Mouse (Mus musculus): Measurements from ENCODE around the gene Olfr331.
"Not testable (repeated sequence)": the region's sequence is repeated elsewhere in the genome, so short reads cannot be mapped to it uniquely, and the experiment has no call there.

Olfr331 gene

DNA sequence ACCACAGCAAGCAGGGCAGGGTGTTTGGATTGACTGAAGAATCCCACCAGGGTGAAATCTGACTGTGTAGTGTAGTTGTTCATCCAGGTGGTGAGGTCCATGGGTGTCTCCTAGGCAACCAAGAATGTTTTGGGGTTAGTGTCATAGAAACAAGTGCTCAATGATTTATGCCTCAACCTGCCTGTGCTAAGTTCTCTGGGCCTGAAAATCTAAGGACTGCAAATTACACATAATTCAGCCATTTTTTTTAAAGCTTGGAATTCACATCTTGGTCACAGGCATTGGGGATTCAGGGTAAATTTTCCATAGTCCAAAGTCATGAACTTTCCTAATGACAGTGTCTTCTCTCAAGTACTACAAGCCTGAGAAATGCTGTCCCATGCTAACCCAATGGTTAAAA lies at the start of gene Olfr331:
Gene Olfr331 (minus strand): TSS at position 101 of the 400 bp plus-strand sequence.
- in situ Hi-C loops (cut with MboI), result not testable (repeated sequence)

DNA sequence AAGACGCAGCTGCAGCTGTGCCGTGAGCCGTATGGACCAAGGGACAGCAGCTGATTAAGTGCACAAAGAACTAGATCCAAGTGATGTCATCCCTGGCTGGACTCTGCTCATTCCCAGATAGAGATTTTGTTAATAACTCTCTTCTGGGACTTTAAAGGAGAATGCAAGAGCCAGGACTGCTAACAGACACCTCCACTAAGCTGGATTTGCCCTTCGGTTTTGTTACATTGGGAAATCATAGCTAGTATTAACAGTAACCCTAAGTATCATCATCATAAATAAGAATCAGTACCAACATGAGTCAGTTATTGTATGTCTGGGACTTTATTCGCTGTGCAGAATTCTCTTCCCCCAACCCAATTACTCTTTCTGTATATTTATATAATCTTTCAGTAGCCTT lies 44.0 kb upstream of the Olfr331 start, which contains the start of gene Olfr329-ps:
Gene Olfr329-ps (minus strand): TSS at position 101 of the 400 bp plus-strand sequence.
- in situ Hi-C loops (cut with MboI), result no loop called here

DNA sequence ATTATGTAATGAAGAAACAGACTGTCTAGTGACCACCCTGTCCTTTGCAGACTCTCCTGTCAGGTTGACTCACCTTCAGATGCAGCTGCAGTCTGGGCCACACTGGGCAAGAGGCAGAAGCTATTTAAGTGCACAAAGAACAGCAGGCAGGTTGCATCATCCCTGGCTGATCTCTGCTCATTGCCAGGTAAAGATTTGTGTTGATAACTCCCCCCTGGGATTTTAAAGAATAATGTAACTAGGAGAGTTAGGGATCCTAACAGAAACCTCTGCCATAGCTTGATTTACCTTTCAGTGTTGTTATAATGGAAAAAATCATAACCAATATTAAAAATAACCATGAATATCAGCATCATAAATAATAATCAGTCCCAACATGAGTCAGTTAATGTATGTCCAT lies 32.4 kb upstream of the Olfr331 start, which contains the start of gene Olfr330:
Gene Olfr330 (minus strand): TSS at position 101 of the 400 bp plus-strand sequence.
- in situ Hi-C loops (cut with MboI), result not testable (repeated sequence)

DNA sequence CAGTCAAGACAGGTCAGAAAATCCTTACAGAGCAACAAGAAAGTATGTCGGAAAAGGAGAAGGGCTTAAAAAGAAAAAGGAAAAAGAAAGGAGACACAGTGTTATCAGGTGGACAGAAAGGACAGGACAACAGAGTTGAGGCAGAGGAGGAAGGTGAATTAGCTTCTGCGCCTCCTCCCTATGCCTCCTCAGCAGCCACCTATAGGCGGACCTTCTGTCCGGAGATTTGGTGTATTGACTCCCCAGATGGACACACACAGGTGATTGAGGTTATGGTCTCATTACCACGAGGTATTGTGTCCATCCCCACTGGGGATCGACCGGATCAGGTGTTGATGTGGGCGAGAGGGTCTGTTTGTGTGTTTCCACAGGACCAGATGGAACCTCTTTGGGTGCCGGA lies 17.4 kb upstream of the Olfr331 start:
- in situ Hi-C loops (cut with MboI), result not testable (repeated sequence)

DNA sequence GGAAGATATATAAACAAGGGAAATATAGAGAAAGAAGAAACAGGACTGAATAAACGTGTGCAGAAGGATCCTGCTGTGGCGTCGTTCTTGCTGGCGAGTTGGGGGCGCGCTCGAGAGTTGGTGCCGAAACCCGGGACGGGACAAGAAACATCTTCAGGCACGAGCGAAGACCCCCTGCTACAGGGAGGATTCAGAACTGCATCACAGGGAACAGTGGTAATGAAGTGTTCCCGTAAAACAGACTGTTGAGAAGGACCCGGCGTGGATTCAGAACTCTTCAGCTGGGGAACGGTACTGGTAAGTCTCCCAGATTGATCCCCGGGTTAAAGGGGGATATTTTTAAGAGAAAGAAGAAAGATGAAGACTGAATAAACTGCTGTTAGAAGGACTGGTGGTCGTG lies 16.5 kb upstream of the Olfr331 start:
- in situ Hi-C loops (cut with MboI), result not testable (repeated sequence)

DNA sequence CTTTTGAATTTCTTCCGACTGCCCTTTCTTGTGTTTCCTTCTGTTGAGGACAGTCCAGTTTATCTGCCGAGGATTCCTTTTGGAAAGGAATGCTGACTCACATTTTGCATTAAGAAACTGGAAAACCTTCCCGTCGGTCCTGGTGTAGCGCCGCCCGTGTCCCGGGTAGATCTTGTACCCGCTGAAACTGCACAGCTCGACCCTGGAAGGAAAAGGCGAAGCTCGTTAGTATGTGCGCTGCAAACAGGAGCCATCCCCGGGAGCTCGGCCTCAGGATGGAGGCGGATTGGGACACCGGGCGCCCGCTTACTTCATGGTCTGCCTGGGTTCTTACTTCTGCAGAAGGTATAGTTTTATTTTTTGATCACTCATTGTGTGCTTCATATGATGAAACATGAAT lies 6.7 kb upstream of the Olfr331 start:
- in situ Hi-C loops (cut with MboI), result not testable (repeated sequence)

DNA sequence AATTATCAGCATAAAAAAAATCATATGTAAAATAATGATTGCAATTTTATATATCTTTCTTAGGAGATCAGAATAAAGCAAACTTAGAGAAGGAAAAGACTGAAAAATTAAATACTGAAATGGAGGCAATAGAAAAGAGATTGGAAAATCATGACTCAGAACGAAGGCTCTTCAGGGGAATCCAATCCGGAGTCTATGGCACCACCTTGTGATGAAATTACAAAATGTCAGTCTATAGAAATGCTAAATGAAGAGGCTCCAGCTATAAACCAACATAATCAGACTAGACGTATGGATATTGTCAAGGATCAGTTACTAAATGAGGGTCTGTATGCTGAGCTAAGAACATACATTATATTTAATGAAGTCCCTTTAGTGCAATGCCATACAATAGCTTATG lies 3.1 kb downstream of the Olfr331 start:
- in situ Hi-C loops (cut with MboI), result no loop called here

DNA sequence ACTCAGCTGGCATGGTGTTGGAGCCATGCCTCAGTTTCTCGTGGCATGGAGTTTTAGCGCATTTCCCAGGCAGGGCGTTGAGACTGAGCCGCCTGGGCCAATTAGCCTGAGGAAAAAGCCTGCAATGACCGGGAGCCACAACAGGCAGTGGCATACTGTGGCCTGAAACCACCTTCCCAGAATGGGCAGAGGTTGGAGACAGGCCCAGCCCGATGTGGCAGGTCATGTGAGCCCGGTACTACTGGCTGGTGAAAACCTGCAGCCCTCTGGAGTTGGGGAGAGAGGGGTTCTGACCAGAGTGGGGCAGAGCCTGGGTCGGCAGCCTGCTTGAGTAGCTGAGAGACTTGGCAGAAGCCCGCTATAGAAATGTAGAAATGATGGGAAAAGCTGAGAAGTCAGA lies 3.6 kb downstream of the Olfr331 start:
- in situ Hi-C loops (cut with MboI), result no loop called here

DNA sequence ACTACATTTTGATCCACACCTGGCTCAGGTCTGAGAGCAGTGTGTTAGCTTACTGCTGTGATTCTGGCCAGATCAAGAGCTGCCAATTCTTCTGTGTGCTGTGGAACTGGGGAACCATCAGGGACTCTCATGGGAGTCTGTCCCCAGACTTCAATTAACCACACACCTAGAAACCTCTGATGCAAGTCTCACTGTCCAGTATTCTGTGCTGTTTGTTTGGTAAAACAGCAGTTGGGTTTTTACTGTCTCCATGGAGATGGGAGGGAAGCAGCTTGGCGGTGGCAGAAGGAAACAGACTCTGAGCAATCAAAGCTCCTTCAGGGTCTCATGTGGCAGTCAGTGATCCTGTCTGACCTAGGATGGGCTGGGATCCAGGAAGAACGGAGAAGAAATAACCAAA lies 9.9 kb downstream of the Olfr331 start, which contains the start of gene Olfr332:
Gene Olfr332 (minus strand): TSS at position 101 of the 400 bp plus-strand sequence.
- in situ Hi-C loops (cut with MboI), result no loop called here

DNA sequence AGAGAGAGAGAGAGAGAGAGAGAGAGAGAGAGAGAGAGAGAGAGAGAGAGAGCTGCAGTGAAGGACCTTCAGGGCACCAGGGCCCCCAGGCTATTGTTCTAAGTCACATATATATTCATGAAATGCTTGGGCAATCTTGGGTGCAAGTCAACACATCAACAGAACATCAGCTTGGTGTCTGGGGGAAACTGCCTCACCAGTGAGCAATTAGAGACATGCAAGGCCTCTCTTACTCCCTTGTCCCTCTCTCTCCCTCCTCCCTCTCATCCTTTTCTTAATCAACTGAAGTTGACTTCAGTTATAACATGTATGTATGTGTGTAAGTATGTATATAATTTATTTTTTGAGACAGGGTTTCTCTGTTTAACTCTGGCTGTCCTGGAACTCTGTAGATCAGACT lies 40.2 kb downstream of the Olfr331 start, which contains the start of gene Olfr30:
Gene Olfr30 (minus strand): TSS at position 101 of the 400 bp plus-strand sequence.
- in situ Hi-C loops (cut with MboI), result no loop called here

DNA sequence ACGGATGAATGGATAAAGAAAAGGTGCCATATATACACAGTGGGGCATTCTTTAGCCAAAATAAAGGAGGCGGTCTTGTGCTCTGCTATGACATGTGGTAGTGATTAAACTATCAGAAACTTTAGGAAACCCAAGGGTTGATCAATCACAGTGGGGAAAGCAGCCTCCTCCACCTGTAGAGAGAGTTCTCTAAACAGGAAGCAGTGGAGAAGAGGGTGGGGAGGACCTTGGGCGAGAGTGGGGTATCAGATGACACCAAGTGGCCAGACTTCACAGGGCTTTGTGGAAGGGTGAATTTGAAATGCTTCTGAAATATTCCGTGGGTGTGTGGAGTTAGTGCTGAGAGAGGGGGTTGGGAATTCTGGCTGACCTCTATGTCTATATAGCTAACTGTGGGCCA lies 48.8 kb downstream of the Olfr331 start:
- in situ Hi-C loops (cut with MboI), result no loop called here

DNA sequence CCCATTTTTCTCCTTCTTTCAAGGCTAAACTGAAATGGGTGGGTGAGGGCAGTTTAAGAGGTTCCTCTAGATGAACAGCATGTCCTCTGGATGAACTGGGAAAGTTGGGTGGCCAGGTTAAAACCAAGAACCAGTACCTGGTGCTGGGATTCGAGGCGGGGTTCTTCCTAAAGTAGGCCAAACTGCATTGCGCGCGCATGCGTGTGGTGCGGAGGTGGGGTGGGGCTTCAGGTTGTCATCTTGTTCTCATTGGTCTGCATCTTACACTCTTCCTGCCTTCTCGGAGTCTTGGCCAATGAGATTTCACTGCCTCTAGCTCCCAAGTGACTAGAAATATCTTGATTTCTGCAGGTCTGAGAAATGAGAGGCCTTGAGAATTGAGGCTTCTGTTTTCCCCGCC lies 49.6 kb downstream of the Olfr331 start, which contains the start of gene Lypd9:
Gene Lypd9 (minus strand): TSS at position 165 of the 400 bp plus-strand sequence.
- in situ Hi-C loops (cut with MboI), result no loop called here
